Mouse (Mus musculus) lung, postnatal 25 days (tissue): ENCODE measurements around the gene Arid2.
"Not testable (repeated sequence)": the region's sequence is repeated elsewhere in the genome, so short reads cannot be mapped to it uniquely, and the experiment has no call there.

Source experiments
- DNase-seq: peaks from one replicate; pipeline ENCODE4 v3.0.0; 2022; ENCODE audit warnings: low spot score

Gene Arid2

DNA sequence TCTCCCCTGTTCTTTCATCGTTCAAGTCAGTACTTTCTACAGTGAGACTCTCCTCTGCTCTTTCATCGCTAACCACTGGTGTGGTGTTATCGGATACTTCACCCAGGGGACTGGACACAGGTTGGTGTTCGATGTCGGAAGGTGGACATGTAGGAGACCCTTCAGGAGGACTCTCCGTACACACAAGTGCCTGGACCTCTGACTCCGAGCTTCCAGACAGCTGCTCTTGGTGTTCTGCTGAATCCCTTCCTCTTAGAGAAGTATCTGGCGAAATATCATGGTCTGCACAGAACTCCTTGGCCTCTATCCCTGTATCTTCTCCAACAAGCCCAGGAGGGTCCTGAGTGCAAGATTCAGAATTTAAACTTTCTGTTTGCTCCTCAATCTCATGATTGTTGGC is 132.6 kb downstream of the Arid2 start:
- DNase-seq: no peak

DNA sequence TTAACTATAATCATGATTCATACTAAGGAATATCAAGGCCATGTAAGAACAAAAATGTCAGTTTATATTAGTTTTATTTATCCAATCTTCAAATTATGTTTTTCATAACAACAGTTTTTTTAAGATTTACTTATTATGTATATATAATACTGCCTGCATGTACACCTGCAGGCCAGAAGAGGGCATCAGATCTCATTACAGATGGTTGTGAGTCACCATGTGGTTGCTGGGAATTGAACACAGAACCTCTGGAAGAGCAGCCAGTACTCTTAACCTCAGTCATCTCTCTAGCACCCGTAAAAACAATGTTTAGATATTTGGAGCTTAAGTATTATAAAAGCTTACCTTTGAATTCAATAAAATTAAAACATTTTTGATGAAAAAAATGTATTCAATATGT is 146.9 kb downstream of the Arid2 start:
- DNase-seq: no peak

DNA sequence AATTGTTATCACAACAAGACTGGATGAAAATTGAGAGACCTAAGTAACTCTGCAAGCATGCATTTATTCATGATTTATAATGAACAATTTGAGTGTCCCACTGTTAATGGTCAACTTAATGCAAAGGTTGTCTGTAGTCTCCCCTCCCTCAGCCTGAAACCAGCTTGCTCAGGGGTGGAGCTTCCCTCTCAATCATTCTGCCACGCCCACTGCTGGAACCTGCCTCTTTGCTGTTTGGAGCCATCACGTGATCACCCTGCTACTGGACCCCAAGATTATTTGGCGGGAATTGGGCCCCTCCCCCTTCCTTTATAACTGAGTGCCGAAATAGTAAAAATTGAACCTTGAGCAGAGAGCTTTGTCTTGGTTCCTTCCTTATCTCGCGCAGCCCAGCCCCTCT is 154.2 kb downstream of the Arid2 start:
- not testable (repeated sequence) for DNase-seq

DNA sequence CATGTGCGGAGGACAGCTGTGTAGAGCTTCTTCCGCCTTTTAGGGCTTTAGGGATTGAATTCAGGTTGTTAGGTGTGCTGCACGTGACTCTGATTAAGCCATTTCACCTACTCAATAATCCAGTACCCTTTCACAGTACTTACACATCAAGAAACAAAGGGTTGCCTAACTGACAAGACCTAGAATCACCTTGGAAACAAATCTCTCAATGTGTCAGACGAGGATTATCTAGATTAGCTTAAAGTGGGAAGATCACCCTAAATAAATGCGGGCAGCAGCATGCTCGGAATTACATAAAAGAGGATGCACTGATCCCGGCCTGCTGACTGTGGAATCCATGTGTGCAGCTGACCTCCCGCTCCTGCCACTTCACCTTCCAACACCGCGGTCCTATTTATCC is 159.5 kb downstream of the Arid2 start:
- no peak for DNase-seq

DNA sequence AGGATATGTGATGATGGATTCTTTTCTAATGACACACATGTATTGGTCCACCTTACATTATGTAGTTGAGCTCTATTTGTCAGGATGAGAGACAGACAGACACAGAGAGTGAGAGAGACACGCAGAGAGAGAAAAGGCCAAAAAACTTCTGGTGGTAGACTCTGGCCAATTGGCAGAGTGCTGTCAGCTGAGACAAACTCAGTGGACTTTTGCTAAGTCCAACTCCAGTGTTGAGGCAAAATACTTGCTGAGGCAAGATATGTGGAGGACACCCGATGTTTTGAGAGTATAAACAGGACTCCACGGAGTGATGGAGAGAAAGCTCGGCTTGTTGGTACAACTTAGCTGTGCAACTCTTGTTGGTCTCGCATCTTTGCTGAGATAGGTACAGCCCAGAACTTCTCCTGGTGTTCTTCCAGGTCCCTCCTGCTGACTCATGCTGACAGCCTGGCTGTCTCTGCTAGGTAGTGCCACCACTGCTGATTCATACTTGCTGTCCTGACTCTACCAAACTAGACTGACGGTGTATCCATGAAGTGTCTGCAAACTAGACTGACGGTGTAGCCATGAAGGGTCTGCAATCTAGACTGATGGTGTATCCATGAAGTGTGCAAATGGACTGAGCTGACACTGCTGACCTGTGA is 161.5 kb downstream of the Arid2 start:
- no peak for DNase-seq

DNA sequence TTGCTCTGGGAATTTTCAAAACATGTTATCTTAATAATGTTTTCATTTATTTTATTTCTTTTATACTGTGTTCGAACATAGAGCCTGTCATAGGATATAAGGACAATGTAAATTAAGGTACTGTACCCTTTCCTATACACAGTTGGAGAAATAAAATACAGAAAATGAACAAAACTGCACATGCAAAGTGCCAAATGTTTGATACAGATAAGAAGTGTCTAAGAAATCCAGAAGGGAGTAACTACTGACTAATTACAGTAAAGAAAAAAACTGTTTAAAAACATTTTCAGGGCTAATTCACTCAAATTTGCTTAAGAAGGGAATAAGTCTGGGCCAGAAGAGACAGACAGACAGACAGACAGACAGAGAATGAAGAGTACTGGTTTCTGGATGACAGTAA is 166.0 kb downstream of the Arid2 start:
- DNase-seq: no peak
